Mouse (Mus musculus) hindlimb bud, embryonic 11.5 days (tissue): ENCODE measurements around the gene Exd2.

Experiments used
- DNase-seq: peaks from one replicate; pipeline ENCODE4 v3.0.0-alpha.2; 2012; ENCODE audit warnings: low read depth, low spot score; ENCODE audit errors: extremely low spot score

Exd2 gene

GRCm38 (mm10) chr12:80549646-80550045 lies 86.8 kb downstream of the Exd2 start:
- no peak for DNase-seq
